Mouse (Mus musculus): ENCODE measurements around the gene Nr5a2.

Gene Nr5a2

DNA sequence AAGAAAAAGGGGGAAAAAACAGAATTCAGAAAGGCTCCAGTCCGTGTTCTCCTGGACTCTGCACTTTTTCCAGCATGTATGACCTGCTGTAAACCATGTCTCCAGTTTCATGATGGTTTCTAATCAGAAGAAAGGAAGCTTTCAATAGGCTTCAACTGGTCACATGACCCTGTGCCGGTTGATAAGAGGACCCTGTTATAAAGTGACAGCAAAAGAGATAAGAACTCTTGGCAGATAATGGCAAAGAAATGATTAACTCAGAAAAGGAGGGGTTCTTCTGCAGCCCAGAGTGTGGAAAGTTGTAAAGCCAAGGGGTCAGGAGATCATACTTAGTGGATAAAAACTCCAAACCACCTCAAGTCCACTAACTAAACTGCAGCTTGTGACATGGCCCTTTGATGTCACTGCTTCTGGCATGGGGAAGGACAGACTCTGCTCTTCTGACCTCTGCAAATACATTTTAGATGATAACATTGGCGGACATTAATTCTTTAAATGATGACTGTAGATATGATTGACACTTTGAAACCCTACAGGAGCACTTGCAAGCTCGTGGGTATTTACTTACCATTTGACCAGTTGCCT lies at the start of gene Nr5a2:
TSS of gene Nr5a2 (minus strand) at position 21 of the 585 bp plus-strand sequence.
- 81% methylated on average over 4 of the region's 4 CpGs for WGBS

DNA sequence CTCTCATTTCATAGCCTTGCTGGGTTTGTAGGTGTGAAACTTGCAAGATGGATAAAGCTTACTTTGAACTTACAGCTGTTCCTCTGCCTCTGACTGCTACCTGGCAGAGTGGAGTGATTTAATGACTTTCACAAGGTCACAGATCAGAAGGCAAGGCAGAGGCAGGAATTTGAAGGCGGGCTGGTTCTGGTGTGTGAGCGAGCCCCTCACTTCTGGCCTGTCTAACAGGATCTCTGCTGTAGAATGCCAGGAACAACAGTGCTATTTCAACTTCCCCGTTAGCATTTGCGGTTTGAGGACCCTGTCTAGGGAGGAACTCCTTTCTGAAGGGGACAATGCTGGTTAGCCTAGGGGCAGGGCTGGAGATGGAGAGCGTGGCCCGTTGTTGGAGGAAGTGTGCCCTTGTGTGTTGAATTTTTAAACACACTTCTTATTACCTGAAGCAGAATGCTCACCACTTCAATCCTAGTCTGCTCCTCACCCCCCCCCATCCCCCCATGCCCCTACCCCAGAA lies 48.5 kb upstream of the Nr5a2 start:
- 84% methylated on average over 6 of the region's 6 CpGs for WGBS

DNA sequence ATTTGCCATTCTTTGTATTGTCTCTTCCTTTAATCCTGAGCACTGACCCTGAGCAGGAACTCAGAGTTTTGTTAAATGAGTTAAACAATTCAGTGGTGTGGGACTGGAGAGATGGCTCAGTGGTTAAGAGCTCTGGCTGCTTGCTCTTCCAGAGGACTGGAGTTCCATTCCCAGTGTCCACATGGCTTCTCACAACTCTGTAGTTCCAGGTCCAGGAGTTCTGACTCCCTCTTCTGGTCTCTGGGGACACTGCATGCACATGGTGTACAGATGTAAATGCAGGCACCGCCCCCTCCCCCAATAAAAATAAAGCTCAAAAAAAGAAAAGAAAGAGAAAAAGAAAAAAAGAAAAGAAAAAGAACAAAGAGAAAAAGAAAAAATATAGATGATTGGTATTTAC lies 43.6 kb upstream of the Nr5a2 start:
- 96% methylated on average over 1 of the region's 1 CpGs for WGBS

DNA sequence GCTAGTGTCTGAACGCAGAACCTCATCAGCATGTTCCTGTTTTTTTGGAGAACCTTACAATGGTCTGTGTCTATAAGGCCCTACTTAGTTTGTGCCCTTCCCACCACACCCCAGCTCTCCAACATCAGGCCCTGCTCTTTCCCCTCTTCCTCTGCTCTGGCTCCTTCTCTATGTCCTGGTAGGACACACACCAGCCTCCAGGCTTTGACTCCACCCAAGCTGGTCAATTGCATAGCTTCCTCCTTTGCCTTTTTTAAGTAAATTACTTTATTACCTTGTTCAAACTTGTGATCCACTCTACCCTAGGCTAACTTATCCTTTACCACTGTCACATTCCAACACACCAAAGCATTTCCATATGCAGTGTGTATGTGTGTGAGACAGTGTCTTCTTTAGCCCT lies 42.9 kb upstream of the Nr5a2 start:
- WGBS: 94% methylated on average over 1 of the region's 1 CpGs

DNA sequence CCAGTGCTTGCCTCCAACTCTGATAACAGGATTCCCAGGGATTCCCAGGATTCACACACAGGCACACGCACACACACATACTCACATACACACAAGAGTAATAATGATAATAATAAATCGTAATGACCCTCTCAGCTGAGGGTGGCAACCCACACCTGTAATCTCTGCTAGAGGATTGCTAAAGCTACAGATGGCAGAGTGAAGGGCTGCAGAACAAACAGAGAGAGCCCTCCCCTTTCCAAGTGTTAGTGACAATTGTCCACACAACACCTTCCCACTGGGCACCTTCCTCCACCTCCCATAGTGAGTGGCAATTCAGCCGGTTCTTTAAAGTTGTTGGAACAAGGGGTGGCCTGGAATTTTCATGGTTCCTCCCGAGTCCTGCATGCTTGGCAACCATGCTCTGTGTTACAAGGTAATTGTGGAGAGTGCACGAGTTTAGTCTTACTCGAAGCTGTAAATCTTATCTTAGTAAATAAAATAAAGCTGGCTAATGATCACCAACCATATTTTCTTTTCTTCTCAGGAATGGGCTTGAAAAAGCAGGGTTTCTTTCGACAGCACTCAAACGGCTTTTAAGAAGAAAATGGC lies 31.6 kb upstream of the Nr5a2 start:
- WGBS: 87% methylated on average over 8 of the region's 8 CpGs

DNA sequence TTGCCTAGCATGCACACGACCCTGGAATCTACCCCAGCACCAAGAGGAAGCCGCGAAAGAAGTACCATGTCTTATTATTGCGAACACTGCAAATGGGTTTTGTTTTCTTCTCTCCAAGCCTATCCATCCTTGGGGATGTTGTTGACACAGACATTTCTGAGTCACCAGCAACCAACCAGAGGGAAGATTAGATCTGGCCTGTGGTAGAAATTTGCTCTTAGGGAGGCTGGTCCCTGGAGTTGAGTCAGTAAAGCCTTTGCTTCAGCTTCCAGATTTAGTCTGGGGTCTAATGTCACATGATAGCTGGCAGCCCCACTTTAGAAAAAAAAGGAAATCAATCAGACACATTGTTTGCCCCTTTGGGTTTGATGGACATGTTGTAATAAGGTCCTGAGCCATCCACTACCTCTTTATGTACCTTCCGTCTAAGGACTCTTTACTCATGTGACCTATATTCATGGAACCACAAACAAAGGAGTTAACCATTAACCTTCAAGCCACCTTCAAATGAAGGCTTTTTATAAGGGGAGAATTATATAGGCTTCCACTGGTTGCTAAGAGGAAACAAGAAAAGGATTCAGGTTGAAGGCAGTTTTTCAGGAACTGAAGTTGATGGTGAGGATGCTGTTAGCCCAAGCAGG lies 20.1 kb upstream of the Nr5a2 start:
- WGBS: 90% methylated on average over 5 of the region's 5 CpGs

DNA sequence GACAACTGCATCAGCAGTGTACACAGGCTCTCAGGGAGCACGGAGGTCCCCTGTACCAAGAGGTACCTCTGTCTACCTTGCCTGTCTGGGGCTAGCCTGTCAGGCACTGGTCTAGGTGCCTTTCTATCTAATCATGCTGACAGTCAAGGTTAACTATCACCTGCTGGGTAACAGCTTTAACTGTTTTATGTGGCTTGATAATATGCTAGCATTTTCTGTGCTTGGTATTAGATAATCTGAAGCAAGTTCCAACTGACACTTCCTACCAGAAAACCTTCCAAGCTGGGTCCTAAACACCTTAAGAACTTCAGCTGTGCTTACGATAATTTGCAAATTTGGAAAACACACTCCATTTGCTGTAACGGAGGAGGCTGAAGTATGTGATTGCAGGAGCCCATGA lies 17.6 kb upstream of the Nr5a2 start:
- WGBS: 76% methylated on average over 3 of the region's 3 CpGs

DNA sequence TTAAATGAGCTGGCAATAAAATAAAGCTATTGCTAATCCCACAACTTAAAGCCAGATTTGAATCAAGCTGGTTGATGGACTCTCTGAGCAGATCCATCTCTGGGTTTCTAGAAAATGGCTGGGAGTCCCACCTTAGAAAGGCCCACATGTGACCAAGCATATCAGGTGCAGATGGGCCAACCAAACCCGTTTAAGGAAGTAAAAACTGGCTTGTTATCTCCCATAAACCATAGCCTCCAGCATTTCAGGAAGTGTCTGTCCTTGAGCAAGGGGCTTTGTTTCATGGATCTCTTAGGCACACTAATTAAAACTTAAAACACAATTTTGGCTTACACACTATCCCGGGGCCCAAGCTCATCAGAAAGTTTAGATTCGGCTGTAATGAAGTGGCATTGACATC lies 13.8 kb upstream of the Nr5a2 start:
- WGBS: 80% methylated on average over 3 of the region's 3 CpGs

DNA sequence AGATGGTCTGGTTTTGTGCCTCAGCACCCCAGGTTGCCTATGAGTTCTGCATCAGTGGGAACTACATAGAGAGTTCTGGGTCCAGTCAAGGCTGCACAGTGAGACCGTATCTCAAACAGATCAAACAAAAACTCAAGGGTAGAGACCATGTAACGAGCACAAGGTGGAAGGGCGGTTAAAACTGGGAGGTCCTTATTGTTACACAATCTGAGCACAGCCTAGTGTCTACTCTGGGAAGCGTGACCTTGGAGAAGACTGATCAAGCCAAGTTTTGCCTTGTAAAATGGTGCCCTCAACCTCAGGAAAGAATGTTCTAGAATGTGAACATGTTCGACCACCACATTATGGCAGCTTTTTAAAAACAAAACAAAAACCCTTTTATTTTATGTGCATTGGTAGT lies 12.8 kb upstream of the Nr5a2 start:
- WGBS: 90% methylated on average over 5 of the region's 5 CpGs

DNA sequence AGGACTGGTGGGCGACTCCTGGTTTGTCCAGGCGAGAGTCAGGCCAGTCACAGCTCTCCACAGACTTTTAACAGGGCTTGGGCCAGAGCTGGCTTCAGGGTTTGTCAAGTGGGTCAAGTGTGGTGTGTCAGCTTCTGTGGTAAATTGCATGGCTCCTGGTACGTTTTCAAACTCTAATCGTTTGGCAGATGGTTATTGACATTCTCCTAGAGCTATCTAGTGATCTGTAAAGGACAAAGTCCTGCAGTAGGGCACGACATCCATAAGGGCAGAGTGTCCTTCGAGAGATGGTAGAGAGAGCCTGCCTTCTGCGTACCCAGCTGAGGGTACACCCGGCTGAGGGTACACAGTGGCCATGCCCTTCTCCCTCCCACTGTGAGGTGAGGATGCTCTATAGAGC lies 10.7 kb upstream of the Nr5a2 start:
- 91% methylated on average over 8 of the region's 8 CpGs for WGBS

DNA sequence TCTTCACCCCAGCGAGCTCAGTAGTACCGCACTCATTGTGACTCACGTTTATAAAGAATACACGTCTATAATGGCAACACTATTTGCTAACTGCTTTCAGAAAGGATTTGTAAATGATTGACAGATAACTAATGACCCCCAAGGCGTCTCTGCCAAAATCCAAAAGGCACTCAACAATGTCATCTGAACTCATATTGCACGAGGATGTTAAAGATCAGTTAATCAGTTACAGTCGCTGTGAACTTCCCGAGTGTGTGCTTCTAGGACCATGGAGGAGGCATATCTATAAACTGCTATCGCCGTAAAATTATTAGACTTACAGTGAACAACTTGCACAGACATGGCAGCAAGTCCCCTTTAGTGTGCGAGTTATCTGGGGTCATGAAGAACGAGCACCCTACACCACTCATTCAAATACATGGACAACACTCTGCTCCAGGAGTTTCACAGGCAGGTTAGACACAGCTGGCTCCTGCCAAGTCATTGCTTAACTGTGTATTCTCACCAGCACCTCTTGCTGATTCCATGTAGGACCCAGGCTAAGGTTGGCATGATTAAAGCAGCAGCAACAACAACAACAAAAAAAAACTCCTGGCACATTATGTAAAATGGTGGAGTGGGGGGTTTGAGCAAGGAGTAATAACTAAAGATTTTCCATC lies 6.6 kb upstream of the Nr5a2 start:
- 90% methylated on average over 12 of the region's 12 CpGs for WGBS

DNA sequence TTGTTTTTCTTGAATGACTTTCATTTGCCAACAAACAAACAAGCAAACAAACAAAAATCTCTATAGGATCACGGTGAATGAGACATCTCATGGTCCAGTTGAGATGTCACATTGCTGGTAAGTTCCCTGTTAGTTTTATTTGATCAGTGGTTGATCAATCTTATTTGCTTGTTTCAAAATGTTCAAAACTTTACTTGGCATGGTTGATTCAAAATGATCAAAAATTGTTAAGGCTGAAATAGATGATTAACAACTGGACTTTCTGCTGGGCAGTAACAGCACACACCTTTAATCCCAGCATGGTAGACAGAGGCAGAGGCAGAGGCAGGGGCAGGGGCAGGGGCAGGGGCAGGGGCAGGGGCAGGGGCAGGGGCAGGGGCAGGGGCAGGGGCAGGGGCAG lies 757 bp downstream of the Nr5a2 start:
- 90% methylated on average over 1 of the region's 1 CpGs for WGBS

DNA sequence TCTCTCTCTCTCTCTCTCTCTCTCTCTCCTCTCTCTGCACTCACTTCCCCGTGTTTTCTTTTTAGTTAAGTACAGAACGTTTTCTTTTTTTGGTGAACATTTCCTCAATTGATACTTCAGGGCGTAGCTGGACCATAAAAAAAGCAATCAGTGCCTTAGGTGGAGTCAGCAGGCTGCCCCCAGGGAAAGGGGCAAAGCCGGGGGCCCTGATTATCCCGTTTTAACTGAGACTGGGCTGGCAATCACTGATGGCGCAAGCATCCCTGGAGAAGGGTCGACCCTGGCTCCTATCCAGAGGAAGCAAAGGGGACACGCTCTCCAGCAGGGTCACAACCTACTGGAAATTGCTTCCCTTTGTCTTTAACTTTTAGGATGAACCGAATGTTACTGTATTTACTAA lies 1.6 kb downstream of the Nr5a2 start:
- WGBS: 17% methylated on average over 9 of the region's 9 CpGs

DNA sequence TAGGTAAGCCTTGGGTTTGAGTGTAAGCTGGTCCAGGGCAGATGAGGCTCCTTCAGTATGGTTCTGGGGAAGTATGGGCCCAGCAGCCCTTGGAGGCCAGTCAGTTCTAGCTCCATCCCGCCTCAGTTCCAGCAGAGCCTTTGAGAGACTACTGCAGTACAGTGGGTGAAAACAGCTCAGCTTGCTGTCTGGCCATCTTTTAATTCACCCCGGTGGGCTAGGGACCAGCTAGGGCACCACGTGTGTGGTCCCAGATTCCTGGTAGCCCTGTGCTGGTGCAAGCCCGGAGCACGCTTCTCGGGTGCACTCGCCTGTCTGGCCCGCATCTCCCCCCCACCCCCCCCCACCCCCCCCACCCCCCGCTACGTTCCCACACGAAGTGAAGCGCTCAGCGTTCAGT lies 2.1 kb downstream of the Nr5a2 start:
- 8% methylated on average over 3 of the region's 13 CpGs for WGBS

DNA sequence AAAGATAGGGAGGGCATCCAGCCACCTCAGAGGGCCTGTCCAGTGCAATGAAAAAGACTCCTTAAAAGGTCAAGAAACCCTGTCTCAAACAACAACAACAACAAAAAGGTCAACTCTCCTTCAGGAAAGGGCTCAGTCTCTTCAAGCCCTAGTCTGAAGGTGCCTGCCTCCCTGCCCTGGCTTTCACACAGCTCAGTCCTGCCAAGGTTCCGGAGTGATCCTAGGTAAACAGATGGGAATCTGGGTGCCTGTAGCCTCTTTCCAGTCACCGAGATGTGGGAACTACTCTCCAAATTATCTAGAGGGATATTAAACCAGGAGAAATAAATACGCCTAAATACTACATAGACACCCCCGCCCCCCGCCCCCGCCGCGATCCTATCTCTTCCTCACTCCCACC lies 2.6 kb downstream of the Nr5a2 start:
- WGBS: 38% methylated on average over 8 of the region's 8 CpGs

DNA sequence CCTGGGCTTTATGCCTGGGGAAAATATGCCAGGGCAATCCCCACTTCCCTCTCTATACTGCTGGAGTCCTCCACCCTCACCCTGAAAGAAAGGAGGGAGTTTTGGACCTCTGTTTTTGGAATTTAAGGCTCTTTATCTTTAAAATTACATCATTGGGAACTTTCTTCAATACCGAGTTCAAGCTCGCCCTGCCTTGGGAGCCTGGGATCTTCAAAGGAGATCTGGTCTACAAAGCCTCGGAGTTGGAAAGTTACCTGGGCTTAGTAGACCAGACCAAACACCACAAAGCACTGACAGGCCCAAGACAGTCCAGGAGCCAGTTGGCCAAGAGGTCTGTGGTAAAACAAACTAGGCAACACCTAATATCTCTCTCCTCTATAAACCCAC lies 6.1 kb downstream of the Nr5a2 start:
- 83% methylated on average over 3 of the region's 3 CpGs for WGBS

DNA sequence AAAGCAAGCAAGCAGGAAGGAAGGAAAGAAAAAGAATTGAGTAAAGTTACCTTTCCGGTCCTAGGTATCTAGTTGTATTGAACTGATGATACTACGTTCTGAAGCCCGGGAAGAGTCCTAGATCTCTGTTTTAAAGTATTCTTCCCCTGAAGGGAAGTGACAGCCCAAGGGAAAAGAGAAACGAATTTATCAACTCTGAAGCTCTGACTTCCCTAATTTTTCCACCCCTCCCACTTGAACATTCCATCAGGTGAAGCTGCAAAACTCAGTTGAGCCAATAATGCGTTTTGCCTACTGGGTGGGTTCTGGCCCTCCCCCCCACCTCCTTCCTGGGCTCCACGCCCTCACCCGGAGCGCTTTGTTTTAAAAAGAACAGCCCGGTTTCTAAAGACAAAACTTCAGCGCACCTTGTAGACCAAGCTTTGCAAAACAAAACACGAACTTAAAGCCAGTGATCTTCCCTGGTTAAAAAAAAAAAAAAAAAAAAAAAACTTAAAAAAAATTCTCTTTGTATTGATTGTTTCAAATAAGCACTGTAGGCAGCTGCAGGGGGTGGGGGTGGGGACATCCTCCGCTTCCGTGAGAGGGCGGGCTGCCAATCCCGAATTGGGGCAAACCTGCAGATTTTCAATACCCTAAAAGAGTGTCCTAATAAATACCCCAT lies 6.7 kb downstream of the Nr5a2 start:
- WGBS: 9% methylated on average over 15 of the region's 15 CpGs

DNA sequence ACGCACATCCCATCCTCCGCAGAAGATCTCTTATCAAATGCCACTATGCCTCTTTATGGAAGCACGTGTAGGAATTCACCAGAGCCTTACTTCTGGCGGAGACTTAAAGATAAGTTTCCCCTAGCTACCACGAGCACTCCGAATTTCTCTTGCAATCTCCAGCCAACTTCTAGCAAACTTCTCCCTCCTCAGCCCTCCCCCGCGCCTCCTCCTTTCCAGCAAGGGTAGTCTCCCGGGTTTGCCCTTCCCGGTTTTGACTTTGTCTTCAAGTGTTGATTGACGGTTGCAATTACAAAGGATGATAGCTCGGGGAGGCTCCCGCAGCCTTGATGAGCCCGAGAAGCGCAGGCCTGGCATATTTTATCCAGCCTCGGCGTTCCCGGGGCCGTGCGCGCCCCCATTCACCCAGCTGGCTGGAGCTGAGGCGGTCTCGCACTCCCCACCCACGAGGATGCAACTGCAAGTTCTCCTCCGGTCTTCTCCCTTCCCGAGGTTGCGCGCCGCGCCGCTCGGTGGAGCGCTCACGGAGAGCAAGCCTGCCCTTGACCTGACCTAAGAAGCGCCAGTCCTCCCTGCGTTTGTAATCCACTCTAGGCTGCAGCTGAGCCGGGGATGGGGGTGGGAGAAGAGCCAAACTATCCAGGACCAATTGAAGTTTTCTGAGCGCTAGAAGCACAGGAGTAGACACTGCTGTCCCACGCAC lies 7.5 kb downstream of the Nr5a2 start:
- 1% methylated on average over 39 of the region's 39 CpGs for WGBS

DNA sequence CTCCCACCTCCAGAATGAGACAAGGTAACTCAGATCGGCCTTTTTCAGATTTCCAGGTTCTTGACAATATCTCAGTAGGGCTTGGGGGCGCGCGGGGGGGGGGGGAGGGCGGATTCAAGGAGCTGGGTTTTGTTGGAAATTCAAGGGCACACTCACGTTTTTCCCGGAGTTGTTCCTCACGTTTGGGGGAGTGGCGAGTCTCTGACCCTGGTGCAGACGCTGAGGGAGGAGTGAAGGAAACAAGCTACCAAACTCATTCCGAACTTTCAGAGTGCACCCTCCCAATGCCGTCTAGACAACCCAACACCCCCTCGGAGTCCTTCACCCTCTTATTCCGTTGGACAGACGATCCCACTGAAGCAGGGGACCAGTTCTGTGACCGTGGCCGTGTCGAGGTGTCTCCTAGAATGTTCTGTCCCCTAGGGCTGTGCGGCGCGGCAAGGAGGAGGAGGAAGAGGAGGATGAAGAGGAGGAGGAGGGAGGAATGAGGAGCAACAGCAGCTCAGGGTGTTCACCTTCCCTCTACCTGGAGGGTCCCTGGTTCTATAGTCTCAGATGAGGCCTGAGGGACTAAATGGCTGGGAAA lies 8.2 kb downstream of the Nr5a2 start:
- 5% methylated on average over 21 of the region's 21 CpGs for WGBS

DNA sequence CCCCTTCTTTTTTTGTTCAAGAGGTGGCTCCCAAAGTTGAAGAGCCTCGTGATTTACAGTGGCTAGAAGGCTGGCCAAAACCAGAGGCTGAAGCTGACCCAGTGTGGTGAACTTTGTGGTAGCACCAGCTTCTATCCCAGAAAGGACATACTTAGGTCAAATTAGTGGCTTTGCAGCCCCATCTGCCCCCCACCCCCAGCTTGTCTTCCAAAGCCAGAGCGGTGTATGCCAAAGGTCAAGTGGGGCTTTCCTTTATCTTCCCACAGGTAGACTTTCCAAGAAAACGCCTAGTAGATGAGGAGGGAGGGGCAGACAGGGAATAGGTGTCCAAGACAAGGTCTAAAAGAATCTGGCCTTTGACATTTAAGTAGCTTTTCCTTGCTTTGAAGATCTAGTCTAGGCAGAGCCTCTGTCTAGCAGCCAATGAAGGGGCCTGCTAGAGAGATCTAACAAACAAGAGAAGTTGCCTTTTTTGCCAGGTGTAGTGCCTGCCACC lies 9.0 kb downstream of the Nr5a2 start:
- WGBS: 45% methylated on average over 3 of the region's 3 CpGs

DNA sequence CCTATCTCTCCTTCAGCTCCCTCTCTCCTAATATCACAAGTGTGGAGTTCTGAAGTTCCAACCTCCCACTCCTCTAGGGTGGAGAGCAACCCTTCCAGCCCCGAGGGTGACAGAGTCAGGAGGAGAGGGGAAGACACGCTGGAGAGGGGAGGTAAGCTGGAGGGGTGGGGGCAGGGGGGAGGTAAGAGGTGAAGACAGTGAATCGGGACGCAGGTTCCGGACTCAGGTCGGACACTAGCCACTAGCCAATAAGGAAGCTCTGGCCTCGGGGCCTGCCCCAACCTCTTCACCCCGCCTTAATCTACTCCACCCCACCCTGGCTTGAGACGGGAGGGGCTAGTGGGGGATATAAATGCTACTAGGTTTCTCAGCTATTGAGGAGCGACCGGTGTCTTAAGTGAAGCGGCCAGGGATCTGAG lies 10.9 kb downstream of the Nr5a2 start:
- 7% methylated on average over 12 of the region's 12 CpGs for WGBS
